Mouse (Mus musculus) heart, embryonic 10.5 days (tissue): ENCODE data around the gene Scube1. TPM values are rescaled to one million over a fixed set of nuclear protein-coding genes. Genes with fewer than 3 reads are reported as not detected.

Experiments
- DNase-seq: peaks from one replicate; pipeline ENCODE4 v3.0.0-alpha.2; 2017; ENCODE audit warnings: low spot score
- H3K27ac ChIP-seq: fragments of 300-500 bp; sonication (generic); 2 replicates; pipeline ENCODE4 v1.5.1; 2016; ENCODE audit warnings: mild to moderate bottlenecking
- H3K27me3 ChIP-seq: fragments of 300-500 bp; sonication (generic); 2 replicates; pipeline ENCODE4 v1.6.1; 2016; ENCODE audit warnings: mild to moderate bottlenecking; ENCODE audit not compliant: poor library complexity, insufficient read depth, severe bottlenecking
- H3K36me3 ChIP-seq: fragments of 300-500 bp; sonication (generic); 2 replicates; pipeline ENCODE4 v1.6.1; 2016; ENCODE audit warnings: mild to moderate bottlenecking, moderate library complexity
- H3K4me1 ChIP-seq: fragments of 300-500 bp; sonication (generic); 2 replicates; pipeline ENCODE4 v1.6.1; 2016; ENCODE audit warnings: mild to moderate bottlenecking
- H3K4me3 ChIP-seq: fragments of 300-500 bp; sonication (generic); 2 replicates; pipeline ENCODE4 v1.5.1; 2016; ENCODE audit warnings: mild to moderate bottlenecking, moderate library complexity
- H3K9me3 ChIP-seq: fragments of 300-500 bp; sonication (generic); 2 replicates; pipeline ENCODE4 v1.6.1; 2016; ENCODE audit warnings: mild to moderate bottlenecking, moderate library complexity
- WGBS: fragments of 180-500 bp; shearing (Covaris S2); methylation state at CpG from one replicate; pipeline ENCODE4 v1.1.7; 2016; 5-methylcytosine and 5-hydroxymethylcytosine counted together
- polyA plus RNA-seq: library from polyadenylated mRNA; unstranded; fragments of >200 nt; fragmentation: Nextera tagmentation; extraction: Ambion mirVana; gene quantifications from 2 replicates; pipeline ENCODE4 v1.2.1, GENCODE M21; 2016

Scube1 gene
- polyA plus RNA-seq, 1 experiment from 2014 or later: 20.4 TPM

- WGBS: 86% methylated on average over 11 of the region's 13 CpGs
- Histone ChIP-seq H3K4me3 (no peak overlapping the region), H3K9me3 (no peaks in the 10 kb centered on the region), H3K27ac (no peak overlapping the region), H3K36me3 (peaks cover 2% of the 10 kb centered on the region), H3K4me1 (peaks cover 18% of the 10 kb centered on the region; the same call in 1 of the 2 replicates), H3K27me3 (no peaks in the 10 kb centered on the region)
- no peak for DNase-seq
Observed at GRCm38 (mm10) chr15:83602372-83603045, 122.3 kb downstream of the Scube1 start.

DNA sequence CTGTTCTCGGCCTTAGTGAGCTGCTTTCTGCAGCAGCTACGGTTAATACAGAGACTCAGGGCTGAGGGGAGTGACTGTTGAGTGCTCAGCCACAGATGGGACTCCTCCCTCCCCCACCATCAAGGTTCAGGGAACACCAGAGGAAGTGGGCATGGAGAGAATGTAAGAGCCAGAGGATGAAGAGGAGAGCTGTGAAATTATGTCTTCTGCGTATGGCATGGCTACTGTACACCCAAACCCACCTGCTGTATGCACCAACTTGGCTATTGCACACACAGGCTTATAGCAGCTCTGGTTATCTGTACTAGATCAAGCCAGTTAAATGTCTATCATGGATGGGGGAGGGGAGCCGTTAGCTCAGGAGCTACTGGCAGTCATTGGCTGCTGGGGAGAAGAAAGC lies 123.6 kb downstream of the Scube1 start:
- H3K4me3 ChIP-seq: no peak overlapping the region
- H3K27ac ChIP-seq: no peak overlapping the region
- peaks cover 14% of the 10 kb centered on the region; the same call in 1 of the 2 replicates for H3K4me1 ChIP-seq
- DNase-seq: no peak
- 71% methylated on average over 4 of the region's 4 CpGs for WGBS
- H3K9me3 ChIP-seq: no peaks in the 10 kb centered on the region
- no peaks in the 10 kb centered on the region; the same call in 1 of the 2 replicates for H3K36me3 ChIP-seq
- H3K27me3 ChIP-seq: no peaks in the 10 kb centered on the region

- WGBS: 85% methylated on average over 4 of the region's 4 CpGs
Observed at GRCm38 (mm10) chr15:83596833-83597232, 128.0 kb downstream of the Scube1 start.

GRCm38 (mm10) chr15:83595364-83595711 lies 129.5 kb downstream of the Scube1 start:
- DNase-seq: no peak
- H3K27ac ChIP-seq: peak overlapping the region; percentile 92
- H3K4me1 ChIP-seq: peaks cover 46% of the 10 kb centered on the region
- H3K27me3 ChIP-seq: no peaks in the 10 kb centered on the region
- H3K36me3 ChIP-seq: peaks cover 10% of the 10 kb centered on the region; the same call in 1 of the 2 replicates
- peak overlapping the region; percentile 92 for H3K4me3 ChIP-seq
- WGBS: 37% methylated on average over 7 of the region's 7 CpGs
- no peaks in the 10 kb centered on the region for H3K9me3 ChIP-seq

More at GRCm38 (mm10) chr15:83596833-83597232, 128.0 kb downstream of the Scube1 start:
- Histone ChIP-seq H3K9me3 (no peaks in the 10 kb centered on the region), H3K27me3 (no peaks in the 10 kb centered on the region), H3K36me3 (peaks cover 3% of the 10 kb centered on the region; the same call in 1 of the 2 replicates), H3K4me1 (peaks cover 31% of the 10 kb centered on the region), H3K27ac (no peak overlapping the region), H3K4me3 (no peak overlapping the region)
- DNase-seq: no peak

- no peaks in the 10 kb centered on the region for H3K27me3 ChIP-seq
- no peaks in the 10 kb centered on the region for H3K9me3 ChIP-seq
- H3K4me1 ChIP-seq: peaks cover 50% of the 10 kb centered on the region
- peak within 1 kb of the TSS; percentile 92 for H3K4me3 ChIP-seq
- H3K27ac ChIP-seq: peak within 1 kb of the TSS; percentile 92
- peak; percentile 96 for DNase-seq
- peaks cover 15% of the 10 kb centered on the region; the same call in 1 of the 2 replicates for H3K36me3 ChIP-seq
- under 1% methylated on average over 68 of the region's 68 CpGs for WGBS
Observed at GRCm38 (mm10) chr15:83594513-83595363, 130.1 kb downstream of the Scube1 start, which contains the start of gene Ttll12. Ttll12 (minus strand) TSS chr15:83595157.

DNA sequence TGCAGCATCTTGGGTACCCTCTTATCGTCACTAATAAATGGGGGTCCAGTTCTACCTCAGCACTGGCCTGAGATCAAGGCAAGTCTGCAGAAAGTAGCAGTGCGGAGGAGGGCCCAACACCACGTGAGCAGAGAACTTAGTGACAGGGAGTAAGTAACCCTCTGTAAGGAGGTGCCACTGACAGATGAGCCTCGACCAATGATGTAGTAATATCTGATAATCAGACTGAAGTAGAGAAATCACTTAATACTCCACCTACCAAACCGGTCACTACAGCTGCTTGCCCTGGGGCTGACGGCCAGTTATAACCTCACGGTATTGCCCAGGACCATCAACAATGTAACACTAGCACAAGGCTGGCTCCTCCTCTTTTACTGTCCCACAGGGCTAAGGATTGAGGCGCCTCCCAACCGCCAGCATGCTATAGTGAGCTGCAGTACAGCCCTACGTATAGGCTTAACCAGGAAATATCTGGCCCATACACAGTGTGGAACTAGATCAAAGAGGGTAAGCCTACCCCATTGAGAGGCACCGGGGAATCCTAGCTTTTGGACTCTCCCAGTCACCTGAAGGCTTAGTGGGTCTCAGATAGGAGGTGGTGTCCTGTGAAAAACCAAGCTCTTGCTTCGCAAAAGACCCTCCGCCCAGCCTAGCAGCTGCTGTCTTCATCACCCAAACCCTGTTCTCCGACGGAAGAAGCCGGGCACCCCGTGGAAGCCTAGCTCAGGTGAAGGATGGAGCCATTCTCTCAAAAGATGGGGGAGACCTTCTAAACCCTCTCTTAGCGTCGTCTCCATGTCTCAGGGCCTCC lies 130.9 kb downstream of the Scube1 start:
- Histone ChIP-seq H3K36me3 (peaks cover 15% of the 10 kb centered on the region; the same call in 1 of the 2 replicates), H3K4me1 (peaks cover 50% of the 10 kb centered on the region), H3K27ac (peak overlapping the region; percentile 92), H3K9me3 (no peaks in the 10 kb centered on the region), H3K4me3 (peak overlapping the region; percentile 92), H3K27me3 (no peaks in the 10 kb centered on the region)
- DNase-seq: no peak
- 11% methylated on average over 19 of the region's 19 CpGs for WGBS

- peak overlapping the region; percentile 92 for H3K4me3 ChIP-seq
- H3K4me1 ChIP-seq: peaks cover 50% of the 10 kb centered on the region
- no peaks in the 10 kb centered on the region for H3K9me3 ChIP-seq
- peak overlapping the region; percentile 81 for H3K27ac ChIP-seq
- H3K36me3 ChIP-seq: peaks cover 21% of the 10 kb centered on the region
- H3K27me3 ChIP-seq: no peaks in the 10 kb centered on the region
- no peak for DNase-seq
Observed at GRCm38 (mm10) chr15:83593189-83593585, 131.6 kb downstream of the Scube1 start.

GRCm38 (mm10) chr15:83592260-83593188 lies 132.3 kb downstream of the Scube1 start:
- WGBS: 49% methylated on average over 8 of the region's 8 CpGs
- no peak for DNase-seq
- peaks cover 50% of the 10 kb centered on the region for H3K4me1 ChIP-seq
- no peaks in the 10 kb centered on the region for H3K27me3 ChIP-seq
- no peaks in the 10 kb centered on the region for H3K9me3 ChIP-seq
- H3K36me3 ChIP-seq: peaks cover 26% of the 10 kb centered on the region
- peak overlapping the region; percentile 92 for H3K4me3 ChIP-seq
- H3K27ac ChIP-seq: peak overlapping the region; percentile 81

- DNase-seq: no peak
- WGBS: 78% methylated on average over 6 of the region's 6 CpGs
- Histone ChIP-seq H3K36me3 (peaks cover 34% of the 10 kb centered on the region), H3K4me3 (no peak overlapping the region), H3K27me3 (no peaks in the 10 kb centered on the region), H3K27ac (peak overlapping the region; percentile 69; the same call in 1 of the 2 replicates), H3K4me1 (peaks cover 50% of the 10 kb centered on the region), H3K9me3 (no peaks in the 10 kb centered on the region)
Observed at GRCm38 (mm10) chr15:83591758-83592157, 133.1 kb downstream of the Scube1 start.

DNA sequence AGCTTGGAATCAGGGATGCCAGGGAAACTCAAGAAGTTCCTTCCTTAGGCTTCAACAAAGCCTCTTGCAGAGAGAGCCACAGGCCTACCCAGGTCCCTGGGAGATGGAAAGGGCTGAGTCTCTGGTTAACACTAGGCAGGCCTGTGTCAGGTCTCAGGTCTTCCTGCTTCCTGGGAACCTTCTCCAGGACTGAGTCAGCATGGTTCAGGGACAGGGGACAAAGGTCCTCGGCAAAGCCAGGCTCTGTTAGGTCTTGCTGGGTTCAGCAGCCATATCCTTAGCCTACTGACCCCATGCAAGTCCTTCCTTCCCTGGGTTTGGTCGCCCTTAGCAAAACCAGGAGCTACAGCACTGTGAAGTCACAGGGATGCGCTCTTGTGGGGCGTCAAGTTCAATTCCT lies 134.0 kb downstream of the Scube1 start:
- no peak for DNase-seq
- peaks cover 4% of the 10 kb centered on the region; the same call in 1 of the 2 replicates for H3K9me3 ChIP-seq
- H3K36me3 ChIP-seq: peaks cover 43% of the 10 kb centered on the region
- peak overlapping the region; percentile 37 for H3K27ac ChIP-seq
- peaks cover 50% of the 10 kb centered on the region for H3K4me1 ChIP-seq
- no peaks in the 10 kb centered on the region for H3K27me3 ChIP-seq
- 91% methylated on average over 4 of the region's 4 CpGs for whole genome bisulfite sequencing
- no peak overlapping the region for H3K4me3 ChIP-seq

DNA sequence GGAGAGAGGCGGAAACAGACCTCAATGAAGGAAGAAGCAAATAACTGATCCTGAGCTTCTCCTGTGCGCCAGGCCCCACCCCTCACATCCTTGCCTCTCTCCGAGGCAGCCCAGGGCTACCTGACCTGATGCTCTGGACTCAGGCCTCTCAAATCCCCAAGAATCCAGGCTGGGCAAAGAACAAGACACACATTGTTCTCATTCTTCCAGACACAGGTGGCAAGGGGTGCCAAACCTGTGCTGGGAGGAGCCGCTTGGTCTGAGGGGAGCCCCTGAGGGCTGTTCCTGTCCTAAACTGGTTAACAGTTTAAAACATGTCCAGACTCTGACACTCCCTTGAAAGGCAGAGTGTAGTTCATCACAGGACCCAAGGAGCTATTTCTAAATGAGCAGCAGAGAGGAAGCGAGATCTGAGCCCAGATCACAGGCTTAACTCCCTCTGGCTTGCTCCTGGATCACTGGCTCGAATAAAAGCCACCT lies 140.0 kb downstream of the Scube1 start:
- WGBS: 91% methylated on average over 6 of the region's 6 CpGs
- Histone ChIP-seq H3K36me3 (peaks cover 89% of the 10 kb centered on the region), H3K4me1 (no peaks in the 10 kb centered on the region), H3K9me3 (peaks cover 5% of the 10 kb centered on the region; the same call in 1 of the 2 replicates), H3K4me3 (no peak overlapping the region), H3K27me3 (no peaks in the 10 kb centered on the region), H3K27ac (no peak overlapping the region)
- no peak for DNase-seq
